Mouse (Mus musculus) liver, embryonic 14.5 days (tissue): ENCODE measurements at regions not wholly inside any gene's neighbourhood (a gene's known extent, or its start where the extent isn't known, plus 50 kb on each side); places are given as distances from the start of the nearest gene placed in this dataset.
"Not testable (repeated sequence)": the region's sequence is repeated elsewhere in the genome, so short reads cannot be mapped to it uniquely, and the experiment has no call there.

Experiments
- ATAC-seq: fragments of 200-750 bp; cut with Nextera tagmentation; 2 replicates; pipeline ENCODE4 v1.8.0; 2017; ENCODE audit warnings: moderate number of reproducible peaks, mild to moderate bottlenecking, moderate library complexity; ENCODE audit not compliant: insufficient read depth
- DNase-seq, 3 experiments: peaks; one replicate each; pipeline ENCODE4 v3.0.0-alpha.2; 2012 to 2013; ENCODE audit warnings: low read depth in 3 of 3, low spot score in 3 of 3
- H3K27ac ChIP-seq: fragments of 300-500 bp; sonication (generic); 2 replicates; pipeline ENCODE4 v1.5.1; 2014; ENCODE audit warnings: moderate library complexity, mild to moderate bottlenecking, control low read depth, inconsistent platforms
- H3K27me3 ChIP-seq: fragments of 300-500 bp; sonication (generic); 2 replicates; pipeline ENCODE4 v1.6.1; 2014; ENCODE audit warnings: mild to moderate bottlenecking, low read length, moderate library complexity; ENCODE audit not compliant: control insufficient read depth, insufficient read depth
- H3K36me3 ChIP-seq: fragments of 300-500 bp; sonication (generic); replicated peaks from 2 replicates; pipeline ENCODE4 v1.6.1; 2014; ENCODE audit warnings: low read depth; ENCODE audit not compliant: control insufficient read depth, insufficient read depth
- H3K4me1 ChIP-seq, 2 experiments: fragments of 200-500 bp in 1 of 2; fragments of 300-500 bp in 1 of 2; sonication (generic) in 1 of 2; replicated peaks; 2 replicates each; pipeline ENCODE4 v1.6.1; 2012 to 2014; ENCODE audit warnings: antibody characterized with exemption in 1 of 2, inconsistent platforms in 1 of 2, low read length in 1 of 2; ENCODE audit not compliant: control insufficient read depth in 2 of 2, insufficient read depth in 2 of 2
- H3K4me2 ChIP-seq: fragments of 300-500 bp; sonication (generic); 2 replicates; pipeline ENCODE4 v1.6.1; 2014; ENCODE audit warnings: low read depth, mild to moderate bottlenecking, control low read depth, moderate library complexity
- H3K4me3 ChIP-seq, 2 experiments: fragments of 200-500 bp in 1 of 2; fragments of 300-500 bp in 1 of 2; sonication (generic) in 1 of 2; 2 replicates each; pipeline ENCODE4 v1.5.1; 2012 to 2014; ENCODE audit warnings: low read depth in 2 of 2, low read length in 2 of 2, mild to moderate bottlenecking in 2 of 2, control low read depth in 1 of 2, inconsistent platforms in 1 of 2, moderate library complexity in 1 of 2; ENCODE audit not compliant: insufficient read depth in 1 of 2
- H3K9ac ChIP-seq: fragments of 300-500 bp; sonication (generic); replicated peaks from 2 replicates; pipeline ENCODE4 v1.6.1; 2014; ENCODE audit warnings: mild to moderate bottlenecking, control low read depth, moderate library complexity
- H3K9me3 ChIP-seq: fragments of 300-500 bp; sonication (generic); 2 replicates; pipeline ENCODE4 v1.6.1; 2016; ENCODE audit warnings: low read length, mixed read lengths; ENCODE audit not compliant: control insufficient read depth
- CTCF ChIP-seq: IDR thresholded peaks from 2 replicates; pipeline ENCODE4 v1.5.1; 2016; ENCODE audit warnings: antibody characterized with exemption, low read depth, control low read depth
- EP300 ChIP-seq: IDR thresholded peaks from 2 replicates; pipeline ENCODE4 v1.6.1; 2016; ENCODE audit warnings: antibody characterized with exemption, low read depth
- WGBS: fragments of 180-500 bp; shearing (Covaris S2); extraction: QIAGEN DNeasy Blood & Tissue Kit; methylation state at CpG from one replicate; pipeline ENCODE4 v1.1.7; 2014; ENCODE audit not compliant: insufficient replicate concordance; 5-methylcytosine and 5-hydroxymethylcytosine counted together

GRCm38 (mm10) chr8:126098886-126099285 is 103.9 kb downstream of the Kcnk1 start:
- Histone ChIP-seq H3K36me3 (no peaks in the 10 kb centered on the region), H3K27ac (no peak overlapping the region), H3K9me3 (no peaks in the 10 kb centered on the region), H3K4me2 (no peak overlapping the region), H3K9ac (no peak overlapping the region), H3K27me3 (no peaks in the 10 kb centered on the region), H3K4me1 (no peaks in the 10 kb centered on the region), H3K4me3 (no peak overlapping the region)
- 49% methylated on average over 6 of the region's 6 CpGs for WGBS
- ATAC-seq: no peak
- DNase-seq: no peak
- no peak for TF ChIP-seq CTCF
- TF ChIP-seq EP300: no peak

- no peak for ATAC-seq
- Histone ChIP-seq H3K9ac (no peak overlapping the region), H3K4me1 (no peaks in the 10 kb centered on the region), H3K27ac (no peak overlapping the region), H3K4me2 (no peak overlapping the region), H3K4me3 (no peak overlapping the region), H3K36me3 (no peaks in the 10 kb centered on the region), H3K9me3 (no peaks in the 10 kb centered on the region), H3K27me3 (no peaks in the 10 kb centered on the region)
- no peak for DNase-seq
- TF ChIP-seq EP300: no peak
- peak; percentile 23; the same call in 1 of the 2 replicates for TF ChIP-seq CTCF
- 50% methylated on average over 4 of the region's 4 CpGs for WGBS
These were observed 104.9 kb downstream of the Kcnk1 start for GRCm38 (mm10) chr8:126099889-126100288.

- H3K36me3 ChIP-seq: no peaks in the 10 kb centered on the region
- TF ChIP-seq CTCF (no peak), EP300 (no peak)
- no peak overlapping the region for H3K4me2 ChIP-seq
- no peak overlapping the region for H3K4me3 ChIP-seq
- H3K9me3 ChIP-seq: no peaks in the 10 kb centered on the region
- H3K27ac ChIP-seq: no peak overlapping the region
- ATAC-seq (no peak), DNase-seq (no peak)
- no peaks in the 10 kb centered on the region for H3K4me1 ChIP-seq
- WGBS: 56% methylated on average over 3 of the region's 3 CpGs
- no peak overlapping the region for H3K9ac ChIP-seq
- no peaks in the 10 kb centered on the region for H3K27me3 ChIP-seq
These were observed 110.1 kb downstream of the Kcnk1 start for GRCm38 (mm10) chr8:126105043-126105442.

GRCm38 (mm10) chr8:126126041-126126440 is 131.1 kb downstream of the Kcnk1 start:
- H3K27me3 ChIP-seq: no peaks in the 10 kb centered on the region
- no peak for TF ChIP-seq CTCF
- TF ChIP-seq EP300: no peak
- ATAC-seq (no peak), DNase-seq (no peak)
- WGBS: 54% methylated on average over 6 of the region's 6 CpGs
- no peak overlapping the region for H3K4me3 ChIP-seq
- no peak overlapping the region for H3K27ac ChIP-seq
- H3K4me2 ChIP-seq: no peak overlapping the region
- no peaks in the 10 kb centered on the region for H3K4me1 ChIP-seq
- H3K9me3 ChIP-seq: no peaks in the 10 kb centered on the region
- no peak overlapping the region for H3K9ac ChIP-seq
- H3K36me3 ChIP-seq: no peaks in the 10 kb centered on the region

GRCm38 (mm10) chr8:126132076-126132475 is 137.1 kb downstream of the Kcnk1 start:
- H3K9me3 ChIP-seq: no peaks in the 10 kb centered on the region
- H3K36me3 ChIP-seq: no peaks in the 10 kb centered on the region
- no peak overlapping the region for H3K4me2 ChIP-seq
- TF ChIP-seq CTCF: no peak
- TF ChIP-seq EP300: no peak
- no peak overlapping the region for H3K27ac ChIP-seq
- no peak overlapping the region for H3K4me3 ChIP-seq
- H3K4me1 ChIP-seq: peaks cover 0 to 2% of the 10 kb centered on the region in 2 experiments; a peak in 1 of 4 replicates
- WGBS: 42% methylated on average over 4 of the region's 4 CpGs
- DNase-seq (no peak), ATAC-seq (no peak)
- H3K9ac ChIP-seq: no peak overlapping the region
- H3K27me3 ChIP-seq: no peaks in the 10 kb centered on the region

GRCm38 (mm10) chr8:126132918-126133317 is 137.9 kb downstream of the Kcnk1 start:
- not testable (repeated sequence) for ATAC-seq, H3K9me3 ChIP-seq, H3K4me1 ChIP-seq, DNase-seq, H3K27me3 ChIP-seq, H3K36me3 ChIP-seq, H3K4me2 ChIP-seq, H3K27ac ChIP-seq, H3K9ac ChIP-seq, H3K4me3 ChIP-seq
- 73% methylated on average over 4 of the region's 4 CpGs for WGBS
